Comparison of ENCODE assay signal across 8 mouse cellular contexts in the genomic region with DNA sequence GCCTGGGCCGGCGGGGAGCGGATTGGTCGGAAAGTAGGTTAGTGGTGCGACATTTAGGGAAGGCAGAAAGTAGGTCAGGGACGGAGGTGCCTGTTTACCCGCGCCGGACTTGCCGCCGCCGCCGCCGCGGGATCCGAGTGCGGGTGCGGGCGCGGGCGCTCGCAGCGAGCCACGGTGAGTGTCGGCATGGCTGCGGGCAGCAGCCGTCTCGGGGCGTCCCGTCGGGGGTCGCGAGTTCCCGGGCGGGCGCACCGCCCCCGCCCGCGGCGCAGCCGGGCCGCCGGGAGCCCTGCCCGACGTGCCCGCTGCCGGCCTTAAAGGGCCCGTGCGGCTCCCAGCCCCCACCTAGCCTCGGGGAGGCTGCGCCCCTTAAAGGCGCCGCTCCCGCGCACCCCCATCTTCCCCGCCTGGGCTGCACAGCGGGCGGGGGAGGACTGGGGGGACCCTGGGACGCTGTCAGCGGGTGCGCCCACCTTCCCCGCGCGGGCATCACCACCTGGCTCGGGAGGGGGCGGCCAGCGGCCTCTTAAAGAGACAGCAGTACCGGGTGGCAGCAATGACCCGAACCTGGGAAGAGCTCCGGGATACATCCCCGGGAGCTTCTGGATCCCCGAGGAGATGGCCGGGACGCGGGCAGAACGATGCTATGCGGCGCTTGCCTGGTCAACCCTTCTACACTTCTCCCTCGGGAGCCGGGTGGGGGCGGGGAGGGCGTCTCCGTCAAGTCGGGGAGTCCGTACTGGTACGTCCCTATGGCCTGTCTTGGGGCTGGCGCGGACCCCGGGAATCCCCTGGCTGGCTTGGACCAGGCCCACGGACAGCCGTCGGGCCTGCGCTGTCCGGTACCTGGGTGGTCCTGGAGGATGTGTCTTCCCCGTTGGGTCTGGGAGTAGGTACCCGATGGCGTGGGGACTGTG. TPM values are rescaled to one million over a fixed set of nuclear protein-coding genes. Genes with fewer than 3 reads are reported as not detected.
DNase-seq lines count a peak whose midpoint lies in the region; TF ChIP-seq lines count a peak whose summit lies in the region.

No protein-coding gene starts in this region.

- no peak for TF ChIP-seq POLR2A in ES-Bruce4 (IDR thresholded peaks at IDR 0.05; ENCODE audit: insufficient read depth, low read length)

- peak overlapping the region; percentile 76 for H3K9ac ChIP-seq in ES-Bruce4 (ENCODE audit: low read depth, poor library complexity, severe bottlenecking)

- no peaks in the 10 kb centered on the region for H3K4me1 ChIP-seq in ES-Bruce4 (ENCODE audit: control insufficient read depth, insufficient read depth, low read length)
- H3K4me1 ChIP-seq in forebrain, embryonic 10.5 days = peaks cover 17% of the 10 kb centered on the region

- TF ChIP-seq EP300 in ES-Bruce4 (IDR thresholded peaks at IDR 0.05; ENCODE audit: insufficient read depth, low read depth, low read length) = no peak

- no peaks in the 10 kb centered on the region for H3K36me3 ChIP-seq in ES-Bruce4 (ENCODE audit: control insufficient read depth, insufficient read depth, low read length, poor library complexity, severe bottlenecking)
- H3K36me3 ChIP-seq in forebrain, embryonic 10.5 days (replicated peaks) = no peaks in the 10 kb centered on the region

- intact Hi-C loops in heart, postnatal 25 days (cut with DNase I) = loop anchor here (5.0 kb wide), 2 partner anchors 40 to 60 kb away; no protein-coding TSS in a partner anchor

- WGBS in forebrain, embryonic 10.5 days = 1% methylated on average over 95 of the region's 98 CpGs

- peak overlapping the region; percentile 74 for H3K4me3 ChIP-seq in ES-Bruce4 (ENCODE audit: low read depth, low read length)
- peak overlapping the region; percentile 72 for H3K4me3 ChIP-seq in forebrain, embryonic 10.5 days

- TF ChIP-seq CTCF in ES-Bruce4 (IDR thresholded peaks at IDR 0.05; ENCODE audit: low read depth, low read length) = no peak

- H3K27me3 ChIP-seq in ES-Bruce4 (ENCODE audit: control insufficient read depth, insufficient read depth, low read length, poor library complexity, severe bottlenecking) = no peaks in the 10 kb centered on the region
- H3K27me3 ChIP-seq in forebrain, embryonic 10.5 days (ENCODE audit: poor library complexity, severe bottlenecking) = peaks cover 82% of the 10 kb centered on the region

- H3K9me3 ChIP-seq in ES-Bruce4 (replicated peaks; ENCODE audit: control insufficient read depth, insufficient read depth, low read length, poor library complexity, severe bottlenecking) = no peaks in the 10 kb centered on the region
- H3K9me3 ChIP-seq in forebrain, embryonic 10.5 days = no peaks in the 10 kb centered on the region

- no peak overlapping the region for H3K27ac ChIP-seq in ES-Bruce4 (ENCODE audit: insufficient read depth, low read length)
- H3K27ac ChIP-seq in forebrain, embryonic 10.5 days = peak overlapping the region; percentile 84

- DNase-seq in adrenal gland, postnatal 25 days = peak; percentile 74
- peak; percentile 58 for DNase-seq in forebrain, embryonic 10.5 days (ENCODE audit: extremely low spot score, low spot score)
- DNase-seq in heart, postnatal 25 days (ENCODE audit: low spot score) = peak; percentile 53
- DNase-seq in layer of hippocampus, adult 9-10 months (ENCODE audit: low spot score) = peak; percentile 21
- peak; percentile 67 to 68 for DNase-seq in lung, adult 18-20 months
- peak; percentile 42 for DNase-seq in ovary, postnatal 10 days (ENCODE audit: low spot score)
- DNase-seq in c-Kit-positive CD71-positive TER-119-positive erythroid progenitor cells, embryonic 14.5 days (ENCODE audit: low spot score) = no peak

RNA-seq across cellular contexts. Expression of gene Arntl, which starts 0.5 kb away (rescaled TPM):
- 13.3 and 13.8 TPM in 2 replicates for polyA plus RNA-seq in ES-Bruce4 (2011; ENCODE audit: insufficient read depth, insufficient read length, low read depth, missing spikeins)
- 5.4 and 13.8 TPM in 2 replicates for total RNA-seq in adrenal gland, postnatal 25 days (2021)
- 7.7 and 8.6 TPM in 2 replicates for polyA plus RNA-seq in forebrain, embryonic 10.5 days (2016; fragmentation: Nextera tagmentation; extraction: Ambion mirVana)
- 10 to 100 TPM in 1 of 2 experiments, 1 to 10 TPM in 1; 3.4 to 23.9 TPM for total RNA-seq in heart, postnatal 25 days (2021)
